Mouse (Mus musculus) gastrocnemius, adult 8-10 months (tissue): ENCODE measurements around the gene Hdgfl3. TPM values are rescaled to one million over a fixed set of nuclear protein-coding genes. Genes with fewer than 3 reads are reported as not detected.
"Not testable (repeated sequence)": the region's sequence is repeated elsewhere in the genome, so short reads cannot be mapped to it uniquely, and the experiment has no call there.

Source experiments
- DNase-seq, 2 experiments: peaks; one replicate each; pipeline ENCODE4 v3.0.0; 2022; ENCODE audit warnings: low spot score in 2 of 2
- total RNA-seq, 4 experiments: library from RNA; stranded (reverse); gene quantifications; 2 replicates each; pipeline ENCODE4 v1.2.4; 2022

Hdgfl3 gene
- total RNA-seq, 4 experiments from 2014 or later = 0.99 to 1.5 (median 1.5) TPM

- DNase-seq = no peak
Observed at GRCm38 (mm10) chr7:81856221-81856620, 78.1 kb downstream of the Hdgfl3 start.

DNA sequence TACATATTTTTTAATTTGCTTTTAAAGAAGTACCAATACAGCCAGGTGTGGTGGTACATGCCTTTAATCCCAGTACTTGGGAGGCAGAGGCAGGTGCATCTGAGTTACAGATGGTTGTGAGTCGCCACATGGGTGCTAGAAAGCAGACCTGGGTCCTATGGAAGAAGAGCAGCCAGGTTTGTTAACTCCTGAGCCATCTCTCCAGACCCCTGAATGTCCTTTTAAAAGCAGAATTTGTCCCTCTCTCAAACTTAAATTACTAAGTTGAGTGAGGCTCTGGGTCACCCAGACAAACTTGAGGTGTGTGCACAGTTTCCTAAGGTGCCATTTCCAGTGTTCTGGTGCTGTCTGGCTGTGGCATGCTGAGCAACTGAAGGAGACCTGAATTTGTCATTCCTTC lies 78.6 kb downstream of the Hdgfl3 start, which contains the start of gene Gm10160:
Gm10160 (minus strand) TSS at position 101 of the 400 bp plus-strand sequence.
- DNase-seq = no peak

DNA sequence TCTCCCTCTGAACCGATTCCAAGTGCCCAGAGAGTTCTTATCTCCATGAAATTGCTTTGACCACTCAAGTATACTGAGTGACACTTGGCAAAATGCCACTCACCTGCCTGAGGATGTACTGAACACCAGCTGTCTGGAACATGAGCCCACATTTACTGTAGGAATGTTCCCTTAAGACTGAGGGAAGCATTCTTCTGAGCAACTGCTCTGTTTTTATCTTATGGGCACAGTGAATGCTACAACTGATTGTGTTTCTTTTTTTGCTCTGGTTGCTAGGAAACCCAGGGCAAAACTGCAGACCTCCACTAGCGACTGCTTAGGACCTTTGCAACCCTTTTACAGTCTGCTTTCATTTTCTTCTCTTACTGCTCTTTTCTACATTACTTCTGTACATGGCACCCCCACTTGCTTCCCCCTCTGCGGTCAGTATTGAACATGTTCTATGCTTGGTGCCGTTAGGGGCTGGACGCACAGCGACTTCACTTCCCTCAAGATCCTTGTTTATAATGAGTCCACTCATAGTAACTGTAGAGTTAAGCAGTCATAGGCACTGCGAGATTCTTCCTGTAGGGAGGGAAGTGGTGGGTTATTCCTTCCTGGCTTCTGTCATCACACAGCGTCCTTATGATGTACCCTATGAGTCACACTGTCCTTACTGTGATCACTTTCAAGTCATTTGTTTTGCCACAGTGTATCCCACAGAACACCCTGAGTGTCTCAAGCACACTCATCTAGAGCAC lies 79.5 kb downstream of the Hdgfl3 start:
- DNase-seq = no peak

DNA sequence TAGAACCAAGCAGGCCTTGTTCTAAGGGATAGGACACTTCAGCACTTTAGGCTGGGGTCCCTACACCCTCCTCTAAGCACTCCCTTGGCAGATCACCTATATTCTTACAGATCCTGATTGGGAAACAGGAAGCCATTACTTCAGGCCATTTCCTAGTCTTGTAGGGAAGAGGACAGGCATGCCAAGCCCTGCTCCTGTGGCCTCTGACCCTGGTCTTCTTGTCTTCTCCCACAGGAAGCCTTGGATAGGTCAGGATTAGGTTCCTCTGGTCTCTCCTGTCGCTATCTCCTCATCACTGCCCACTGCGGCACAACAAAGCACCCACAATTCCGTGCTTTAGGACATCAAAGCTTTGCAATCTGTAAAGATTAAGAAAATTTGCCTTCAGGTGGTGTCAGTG lies 82.6 kb downstream of the Hdgfl3 start:
- no peak for DNase-seq

DNA sequence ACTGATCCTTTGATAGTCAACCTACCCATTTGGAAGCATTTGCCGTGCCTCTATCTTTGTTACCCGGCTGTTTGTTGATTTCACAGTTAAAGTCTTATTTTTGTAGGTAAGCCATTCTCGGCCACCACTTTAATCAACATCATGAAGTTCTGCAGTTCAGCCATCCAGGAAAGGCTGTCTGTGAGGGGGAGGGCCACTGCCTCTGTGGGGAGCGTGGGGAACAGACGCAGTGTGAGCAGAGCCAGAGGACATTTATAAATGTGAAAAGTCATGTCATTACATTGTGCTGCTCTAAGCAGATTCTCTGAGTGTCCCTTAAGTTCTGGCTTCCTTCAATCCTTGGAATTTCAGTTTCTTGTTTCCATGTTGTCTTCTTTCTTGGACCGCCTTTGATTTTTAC lies 84.1 kb downstream of the Hdgfl3 start:
- DNase-seq = no peak

DNA sequence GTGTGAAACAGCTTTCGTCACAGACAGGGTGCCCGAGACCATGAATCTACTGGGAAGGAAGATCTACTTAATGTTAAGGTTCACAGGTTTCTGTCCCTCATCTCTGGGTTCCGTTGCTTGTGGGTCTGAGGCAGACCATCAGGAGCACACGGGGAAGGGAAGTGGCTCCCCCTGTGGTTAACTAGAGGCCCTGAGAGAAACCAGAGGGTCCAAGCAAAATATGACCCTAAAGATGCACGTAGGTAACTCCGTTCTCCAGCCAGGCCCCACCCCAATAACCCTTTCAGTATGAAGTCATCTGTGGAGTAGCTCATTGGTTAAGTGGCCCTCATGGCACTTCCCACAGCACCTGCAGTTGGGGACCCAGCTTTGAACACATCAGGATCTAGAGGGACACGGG lies 84.6 kb downstream of the Hdgfl3 start:
- no peak for DNase-seq

DNA sequence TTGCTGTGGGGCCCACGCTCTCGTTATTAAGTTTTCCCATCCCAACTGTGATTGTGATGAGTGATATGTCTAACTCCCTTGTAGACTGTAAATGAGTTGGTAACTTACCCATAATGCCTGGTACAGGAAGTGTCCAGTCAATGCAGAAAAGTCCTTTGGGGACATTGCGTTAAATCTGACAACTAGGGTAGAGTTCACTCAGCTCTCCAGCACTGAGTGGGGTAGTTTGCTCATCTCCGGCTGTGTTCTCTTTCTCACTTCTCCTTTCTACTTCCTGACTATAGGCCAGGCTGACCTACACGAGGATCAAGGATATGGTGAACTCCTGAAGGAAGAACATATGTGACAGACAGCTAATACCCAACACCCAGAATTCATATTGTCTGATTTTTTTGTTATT lies 85.1 kb downstream of the Hdgfl3 start:
- no peak for DNase-seq

DNA sequence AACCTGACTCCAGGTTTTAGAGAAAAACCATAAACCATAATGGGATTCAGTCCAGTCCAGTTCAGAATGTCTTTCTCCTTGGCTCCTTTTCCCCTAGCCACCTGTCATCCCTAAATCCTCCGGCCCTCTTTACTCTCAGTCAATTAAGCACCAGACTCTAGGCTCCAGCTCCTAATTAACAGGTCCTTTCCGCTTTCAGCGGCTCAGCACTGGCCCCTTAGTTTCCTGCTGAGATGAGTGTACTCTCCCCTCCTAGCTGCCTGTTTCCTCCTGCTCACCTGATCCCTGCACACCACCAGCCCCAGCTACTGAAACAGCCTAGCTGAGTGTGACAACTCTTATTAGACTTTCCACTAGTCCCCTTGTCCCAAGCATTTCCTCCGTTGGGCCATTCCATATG lies 86.5 kb downstream of the Hdgfl3 start:
- DNase-seq = no peak

- no peak for DNase-seq
Observed at GRCm38 (mm10) chr7:81847010-81847409, 87.3 kb downstream of the Hdgfl3 start.

DNA sequence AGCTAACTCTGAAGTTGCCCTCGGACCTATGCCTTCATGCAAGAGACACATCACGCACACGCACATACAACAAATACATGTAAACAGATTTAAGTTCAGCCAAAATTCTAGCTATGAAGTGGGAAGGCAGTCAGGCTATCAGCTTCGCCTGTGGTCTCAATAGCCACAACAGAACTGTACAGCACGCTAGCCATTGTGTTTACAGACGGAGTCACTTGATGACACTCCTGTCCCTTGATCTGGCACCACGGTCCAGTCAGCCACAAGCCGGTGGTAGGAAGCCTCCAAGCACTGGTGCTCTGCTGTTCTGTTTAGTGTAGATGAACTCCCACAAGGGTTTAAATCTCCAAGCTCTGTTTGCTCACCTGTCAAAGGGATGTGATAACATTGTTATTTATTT lies 88.3 kb downstream of the Hdgfl3 start:
- no peak for DNase-seq

GRCm38 (mm10) chr7:81845313-81845712 lies 89.0 kb downstream of the Hdgfl3 start:
- DNase-seq = no peak

GRCm38 (mm10) chr7:81844801-81845200 lies 89.5 kb downstream of the Hdgfl3 start:
- DNase-seq = no peak

- DNase-seq = no peak
Observed at GRCm38 (mm10) chr7:81843903-81844302, 90.4 kb downstream of the Hdgfl3 start.

GRCm38 (mm10) chr7:81842998-81843397 lies 91.3 kb downstream of the Hdgfl3 start:
- no peak for DNase-seq

DNA sequence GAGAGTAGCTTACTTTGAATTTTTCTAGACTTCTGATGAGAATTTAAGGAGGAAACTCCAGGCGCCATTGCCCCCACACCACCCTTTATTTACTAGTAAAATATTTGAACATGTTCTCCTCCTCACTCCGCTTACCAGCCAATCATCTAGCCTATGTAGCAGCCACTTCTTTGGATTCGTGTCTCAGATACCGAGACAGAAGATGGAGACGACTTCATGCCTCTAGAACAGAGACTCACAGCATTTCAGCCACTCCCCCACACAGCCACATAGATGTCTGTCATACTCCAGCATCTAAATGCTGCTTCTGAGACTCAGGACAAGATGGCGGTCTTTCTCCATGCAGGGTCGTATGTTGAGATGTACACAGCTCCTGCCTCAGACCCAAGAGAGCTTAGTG lies 92.1 kb downstream of the Hdgfl3 start:
- DNase-seq = no peak

DNA sequence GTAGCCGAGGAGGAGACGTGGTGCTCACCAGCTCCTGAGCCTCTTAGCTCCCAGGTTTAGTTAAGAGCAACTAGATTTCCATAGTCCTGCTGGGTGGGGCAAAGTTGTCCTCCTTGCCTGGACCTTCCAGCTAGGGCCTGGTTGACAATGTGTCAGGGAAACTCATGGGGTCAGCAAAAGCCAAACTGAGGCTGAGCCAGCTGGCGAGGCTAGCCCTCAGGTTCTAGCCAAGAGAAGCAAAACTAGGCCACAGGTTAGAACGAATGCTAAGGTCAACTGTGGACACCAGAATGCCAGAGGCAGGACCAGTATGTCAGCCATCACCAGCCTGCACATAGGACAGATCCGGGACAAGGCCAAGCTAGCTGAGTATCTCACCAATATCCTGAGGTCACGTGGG lies 92.8 kb downstream of the Hdgfl3 start:
- peak in 1 of 2 experiments; percentile 52 for DNase-seq

DNA sequence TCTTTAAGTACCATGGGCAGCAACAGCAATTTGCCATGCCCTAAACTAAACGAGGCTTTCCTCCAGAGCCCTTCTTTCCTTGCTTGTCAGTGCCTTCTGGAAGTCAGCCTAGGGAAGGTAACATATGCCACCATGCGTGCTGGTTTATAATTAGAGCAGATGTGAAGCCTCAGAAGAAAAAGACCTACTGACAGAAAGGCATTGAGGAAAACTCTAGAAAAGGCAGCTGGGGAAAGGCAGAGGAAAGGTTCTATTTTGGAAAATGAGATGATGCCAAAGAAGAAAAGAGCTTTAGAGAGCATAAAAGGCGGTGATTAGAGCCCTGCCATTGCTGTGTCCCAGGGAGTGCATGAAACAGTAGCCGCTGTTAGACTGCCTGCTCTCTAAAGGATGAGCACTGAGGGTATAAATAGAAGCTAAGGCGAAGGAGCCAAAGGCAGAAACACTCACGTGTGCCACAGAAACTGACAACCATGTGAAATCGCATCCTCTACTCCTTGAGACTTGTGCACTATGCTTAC lies 93.6 kb downstream of the Hdgfl3 start:
- no peak for DNase-seq

DNA sequence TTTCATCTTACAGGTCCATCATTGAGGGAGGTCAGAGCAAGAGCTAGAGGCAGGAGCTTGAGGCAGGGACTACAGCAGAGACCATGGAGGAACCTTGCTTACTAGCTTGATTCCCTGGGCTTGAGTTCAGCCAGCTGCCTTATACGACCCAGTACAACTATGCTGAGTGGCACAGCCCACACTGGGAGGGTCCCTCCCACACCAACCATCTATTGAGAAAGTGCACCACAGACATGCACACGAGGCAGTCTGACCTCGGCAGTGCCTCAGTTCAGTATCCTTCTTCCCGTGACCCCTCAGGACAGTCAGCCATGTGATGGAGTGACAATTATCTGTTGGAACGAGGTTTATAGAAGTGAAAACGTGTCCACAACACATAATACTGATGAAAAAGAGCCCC lies 94.5 kb downstream of the Hdgfl3 start:
- DNase-seq = no peak

DNA sequence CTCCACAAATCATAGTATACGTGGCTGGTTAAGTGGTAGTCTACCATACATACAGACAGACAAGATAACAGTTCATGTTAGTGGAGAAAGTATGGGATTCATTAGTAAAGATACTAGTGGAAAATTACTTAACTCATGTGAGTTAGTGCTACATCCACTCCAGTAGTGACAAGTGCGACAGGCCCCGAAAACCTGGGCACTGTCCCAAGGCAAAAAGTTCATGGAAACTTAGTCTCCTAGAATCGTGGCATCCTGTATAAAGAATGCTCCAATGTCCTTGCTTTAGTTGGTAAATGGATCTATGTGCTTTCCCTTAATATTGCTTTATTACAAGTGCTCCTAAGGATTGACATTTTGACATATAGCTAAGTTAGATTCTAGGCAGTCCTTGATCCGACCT lies 96.5 kb downstream of the Hdgfl3 start:
- DNase-seq = not testable (repeated sequence)

DNA sequence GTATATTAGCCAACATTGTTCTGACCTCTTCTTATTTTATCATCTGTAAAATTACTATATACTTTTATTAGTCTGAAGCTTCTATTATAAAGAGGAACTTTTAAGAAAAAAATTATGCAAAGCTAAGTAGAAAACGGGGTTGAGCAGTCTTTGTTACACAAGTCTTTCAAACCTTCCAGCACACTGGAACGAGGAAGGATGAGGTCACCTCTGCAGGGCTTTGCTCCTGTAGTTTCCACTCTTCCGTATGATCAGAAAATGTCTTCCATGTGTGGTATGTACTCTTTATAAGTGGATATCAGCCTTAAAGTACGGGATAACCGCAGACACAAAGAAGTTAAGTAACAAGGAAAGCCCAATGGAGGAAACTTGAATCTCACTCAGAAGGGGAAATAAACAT lies 98.8 kb downstream of the Hdgfl3 start:
- no peak for DNase-seq

DNA sequence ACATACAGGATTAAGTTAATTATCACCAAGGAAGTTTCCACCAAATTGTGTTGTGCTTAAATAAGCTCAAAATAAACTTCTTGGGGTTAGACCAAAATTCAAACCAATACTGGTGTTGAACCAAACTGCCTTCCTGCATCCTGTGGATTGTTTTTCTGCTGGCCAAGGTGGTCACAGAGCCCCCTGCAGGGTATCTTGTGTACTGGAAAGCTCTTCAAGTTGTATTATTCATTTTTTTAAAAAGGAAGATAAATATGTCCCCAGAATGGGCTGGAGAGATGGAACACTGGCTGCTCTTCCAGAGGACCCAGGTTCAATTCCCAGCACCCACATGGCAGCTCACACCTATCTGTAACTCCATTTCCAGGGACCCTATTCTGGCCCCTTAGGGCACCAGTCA lies 99.4 kb downstream of the Hdgfl3 start:
- no peak for DNase-seq
